ENCODE assay signal across 8 mouse cellular contexts in the genomic region with DNA sequence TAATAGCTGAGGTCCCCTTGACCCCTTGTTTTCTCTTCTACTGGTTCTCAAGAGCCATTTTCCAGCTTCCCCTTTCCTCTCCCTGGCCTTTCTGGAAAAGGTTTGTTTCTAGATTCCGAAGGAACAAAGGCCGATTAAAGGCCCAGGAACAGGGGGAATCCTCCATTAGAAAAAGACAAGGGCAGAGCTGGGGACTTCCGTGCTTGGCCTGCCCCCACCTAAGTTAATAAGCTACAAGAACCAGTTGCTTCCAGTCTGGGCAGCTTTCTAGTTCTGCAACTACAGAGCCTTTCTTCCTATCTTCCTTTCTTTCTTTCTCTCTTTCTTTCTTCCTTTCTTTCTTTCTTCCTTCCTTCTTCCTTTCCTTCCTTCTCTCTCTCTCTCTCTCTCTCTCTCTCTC. TPM values are rescaled to one million over a fixed set of nuclear protein-coding genes. Genes with fewer than 3 reads are reported as not detected.
DNase-seq lines count a peak whose midpoint lies in the region; ATAC-seq and TF ChIP-seq lines count a peak whose summit lies in the region.

No protein-coding gene starts in this region.

- H3K9me3 ChIP-seq in heart, embryonic 15.5 days (replicated peaks), result no peaks in the 10 kb centered on the region
- H3K9me3 ChIP-seq in ES-Bruce4 (replicated peaks; ENCODE audit: control insufficient read depth, insufficient read depth, low read length, poor library complexity, severe bottlenecking), result no peaks in the 10 kb centered on the region
- no peaks in the 10 kb centered on the region for H3K9me3 ChIP-seq in hindbrain, embryonic 16.5 days (ENCODE audit: control insufficient read depth, low read length)

- H3K4me1 ChIP-seq in heart, embryonic 15.5 days (replicated peaks), result peaks cover 27% of the 10 kb centered on the region
- H3K4me1 ChIP-seq in ES-Bruce4 (ENCODE audit: control insufficient read depth, insufficient read depth, low read length), result peaks cover 2% of the 10 kb centered on the region
- H3K4me1 ChIP-seq in hindbrain, embryonic 16.5 days (ENCODE audit: control insufficient read depth, insufficient read depth, low read depth, low read length), result peaks cover 15% of the 10 kb centered on the region

- intact Hi-C loops in heart, postnatal 25 days (cut with DNase I), result no loop called here

- H3K27me3 ChIP-seq in heart, embryonic 15.5 days, result no peaks in the 10 kb centered on the region
- no peaks in the 10 kb centered on the region for H3K27me3 ChIP-seq in ES-Bruce4 (ENCODE audit: control insufficient read depth, insufficient read depth, low read length, poor library complexity, severe bottlenecking)
- no peaks in the 10 kb centered on the region for H3K27me3 ChIP-seq in hindbrain, embryonic 16.5 days (replicated peaks; ENCODE audit: control insufficient read depth, insufficient read depth, low read length)

- ATAC-seq in heart, embryonic 15.5 days (replicated peaks; ENCODE audit: insufficient number of reproducible peaks, insufficient read depth, low FRiP score, low read depth), result no peak
- ATAC-seq in hindbrain, embryonic 16.5 days, result no peak

- 60% methylated on average over 3 of the region's 3 CpGs for WGBS in heart, embryonic 15.5 days
- 41% methylated on average over 3 of the region's 3 CpGs for WGBS in hindbrain, embryonic 16.5 days

- no peak overlapping the region for H3K27ac ChIP-seq in heart, embryonic 15.5 days
- H3K27ac ChIP-seq in ES-Bruce4 (ENCODE audit: insufficient read depth, low read length), result peak overlapping the region; percentile 63
- H3K27ac ChIP-seq in hindbrain, embryonic 16.5 days (ENCODE audit: low read depth, low read length), result no peak overlapping the region

- TF ChIP-seq EP300 in ES-Bruce4 (IDR thresholded peaks at IDR 0.05; ENCODE audit: insufficient read depth, low read depth, low read length), result no peak

- TF ChIP-seq CTCF in ES-Bruce4 (IDR thresholded peaks at IDR 0.05; ENCODE audit: low read depth, low read length), result no peak

- H3K9ac ChIP-seq in heart, embryonic 15.5 days, result no peak overlapping the region
- peak overlapping the region; percentile 42; the same call in 1 of the 2 replicates for H3K9ac ChIP-seq in ES-Bruce4 (ENCODE audit: low read depth, poor library complexity, severe bottlenecking)
- no peak overlapping the region for H3K9ac ChIP-seq in hindbrain, embryonic 16.5 days (ENCODE audit: low read depth, low read length)

- no peak overlapping the region for H3K4me3 ChIP-seq in heart, embryonic 15.5 days
- H3K4me3 ChIP-seq in ES-Bruce4 (ENCODE audit: low read depth, low read length), result no peak overlapping the region
- no peak overlapping the region for H3K4me3 ChIP-seq in hindbrain, embryonic 16.5 days (ENCODE audit: low read length)

- H3K4me2 ChIP-seq in heart, embryonic 15.5 days, result peak overlapping the region; percentile 57; the same call in 1 of the 2 replicates
- peak overlapping the region; percentile 36 for H3K4me2 ChIP-seq in hindbrain, embryonic 16.5 days (ENCODE audit: low read length)

- TF ChIP-seq POLR2A in ES-Bruce4 (IDR thresholded peaks at IDR 0.05; ENCODE audit: insufficient read depth, low read length), result no peak

- no peak for DNase-seq in heart, postnatal 25 days (ENCODE audit: low spot score)
- DNase-seq in kidney, postnatal 4 days, result peak; percentile 52 to 60
- DNase-seq in retina, embryonic 14.5 days (ENCODE audit: low spot score), result no peak
- DNase-seq in spleen, adult 18-20 months, result no peak
- DNase-seq in heart, adult 9 months (ENCODE audit: low spot score in 2 of 2), result no peak

- H3K36me3 ChIP-seq in heart, embryonic 15.5 days, result no peaks in the 10 kb centered on the region
- H3K36me3 ChIP-seq in ES-Bruce4 (ENCODE audit: control insufficient read depth, insufficient read depth, low read length, poor library complexity, severe bottlenecking), result no peaks in the 10 kb centered on the region
- no peaks in the 10 kb centered on the region for H3K36me3 ChIP-seq in hindbrain, embryonic 16.5 days (ENCODE audit: control insufficient read depth, insufficient read depth, low read length)

RNA-seq across cellular contexts. Expression of a gene that starts 47.1 kb away (rescaled TPM):
- 5.0 and 8.9 TPM in 2 replicates for polyA plus RNA-seq in heart, embryonic 15.5 days (2015; fragmentation: Nextera tagmentation; extraction: Ambion mirVana)
- 10 to 100 TPM; 28.2 to 32.0 TPM for total RNA-seq in heart, postnatal 25 days (2021)
- 20.4 and 22.4 TPM in 2 replicates for polyA plus RNA-seq in ES-Bruce4 (2011; ENCODE audit: insufficient read depth, insufficient read length, low read depth, missing spikeins)
- 9.6 and 12.5 TPM in 2 replicates for polyA plus RNA-seq in hindbrain, embryonic 16.5 days (2015; fragmentation: Nextera tagmentation; extraction: Ambion mirVana)

Comparison
In these comparisons a context has a peak if more than half of its experiments do, and no peak if none do; other contexts are left out.
1. DNase-seq: peak in kidney, postnatal 4 days (2 of 2); none in heart, postnatal 25 days (single experiment), retina, embryonic 14.5 days (single experiment), spleen, adult 18-20 months (0 of 2) and heart, adult 9 months (0 of 2).